Mouse (Mus musculus): ENCODE data around the gene Ccdc159. TPM values are rescaled to one million over a fixed set of nuclear protein-coding genes. Genes with fewer than 3 reads are reported as not detected.

The Ccdc159 gene
- polyA plus RNA-seq, 1 experiment, result 7.6 TPM

- 41% methylated on average over 6 of the region's 6 CpGs for WGBS
- no peak overlapping the region for H3K4me3 ChIP-seq (replicated peaks; ENCODE audit: extremely low read depth, low read depth, low read length)
- H3K4me1 ChIP-seq (ENCODE audit: control insufficient read depth, insufficient read depth, low read length), result no peaks in the 10 kb centered on the region
- DNase-seq, result no peak
- TF ChIP-seq POLR2A (IDR thresholded peaks at IDR 0.05; ENCODE audit: borderline replicate concordance, extremely low read depth, low read depth, low read length), result no peak
- TF ChIP-seq CTCF (IDR thresholded peaks at IDR 0.05; ENCODE audit: insufficient read depth, low read length), result no peak
Observed at GRCm38 (mm10) chr9:21968883-21969282, 41.6 kb downstream of the Ccdc159 start.

- no peaks in the 10 kb centered on the region for H3K4me1 ChIP-seq (ENCODE audit: control insufficient read depth, insufficient read depth, low read length)
- 75% methylated on average over 4 of the region's 4 CpGs for WGBS
- H3K4me3 ChIP-seq (replicated peaks; ENCODE audit: extremely low read depth, low read depth, low read length), result no peak overlapping the region
- DNase-seq, result no peak
- TF ChIP-seq POLR2A (IDR thresholded peaks at IDR 0.05; ENCODE audit: borderline replicate concordance, extremely low read depth, low read depth, low read length) (no peak), CTCF (IDR thresholded peaks at IDR 0.05; ENCODE audit: insufficient read depth, low read length) (no peak)
Observed at GRCm38 (mm10) chr9:21969304-21969703, 42.0 kb downstream of the Ccdc159 start.

DNA sequence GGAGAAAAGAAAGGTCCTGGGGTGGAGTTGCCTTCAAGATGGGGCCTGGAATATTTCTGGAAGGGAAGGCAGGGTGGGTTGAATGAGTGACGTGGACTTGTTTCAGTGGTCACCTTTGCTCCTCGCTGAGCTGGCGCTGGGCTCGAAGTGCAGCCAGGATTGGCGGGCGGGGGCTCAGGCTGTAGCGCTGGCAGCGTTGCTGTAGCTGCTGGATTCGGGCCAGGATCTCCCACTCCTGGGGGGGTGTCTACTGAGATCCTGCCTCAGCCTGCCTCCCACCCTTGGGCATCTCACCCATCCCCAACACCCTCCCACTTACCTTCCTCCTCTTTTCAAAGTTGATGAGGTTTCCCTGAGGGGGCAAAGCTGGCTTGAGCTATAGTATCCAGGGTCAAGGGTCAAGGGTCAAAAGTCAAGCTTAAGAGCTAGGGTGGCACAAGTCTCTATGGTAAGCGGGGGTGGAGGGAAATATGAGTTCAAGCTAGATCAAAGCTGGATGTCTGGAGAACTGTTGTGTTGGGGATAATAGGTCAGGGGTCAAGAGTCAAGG, 49.4 kb downstream of the Ccdc159 start:
- DNase-seq, result no peak
- TF ChIP-seq CTCF (IDR thresholded peaks at IDR 0.05; ENCODE audit: insufficient read depth, low read length) (no peak), POLR2A (IDR thresholded peaks at IDR 0.05; ENCODE audit: borderline replicate concordance, extremely low read depth, low read depth, low read length) (no peak)
- H3K4me3 ChIP-seq (replicated peaks; ENCODE audit: extremely low read depth, low read depth, low read length), result no peak overlapping the region
- 83% methylated on average over 10 of the region's 10 CpGs for WGBS
- no peaks in the 10 kb centered on the region for H3K4me1 ChIP-seq (ENCODE audit: control insufficient read depth, insufficient read depth, low read length)

GRCm38 (mm10) chr9:21977331-21977730, 50.1 kb downstream of the Ccdc159 start:
- WGBS, result 65% methylated on average over 5 of the region's 5 CpGs
- DNase-seq, result no peak
- no peak overlapping the region for H3K4me3 ChIP-seq (replicated peaks; ENCODE audit: extremely low read depth, low read depth, low read length)
- TF ChIP-seq CTCF (IDR thresholded peaks at IDR 0.05; ENCODE audit: insufficient read depth, low read length), result no peak
- TF ChIP-seq POLR2A (IDR thresholded peaks at IDR 0.05; ENCODE audit: borderline replicate concordance, extremely low read depth, low read depth, low read length), result no peak
- H3K4me1 ChIP-seq (ENCODE audit: control insufficient read depth, insufficient read depth, low read length), result no peaks in the 10 kb centered on the region

- peak; percentile 56 for DNase-seq
- 39% methylated on average over 2 of the region's 2 CpGs for WGBS
- H3K4me1 ChIP-seq (ENCODE audit: control insufficient read depth, insufficient read depth, low read length), result no peaks in the 10 kb centered on the region
- TF ChIP-seq CTCF (IDR thresholded peaks at IDR 0.05; ENCODE audit: insufficient read depth, low read length) (peak; percentile 64), POLR2A (IDR thresholded peaks at IDR 0.05; ENCODE audit: borderline replicate concordance, extremely low read depth, low read depth, low read length) (no peak)
- no peak overlapping the region for H3K4me3 ChIP-seq (replicated peaks; ENCODE audit: extremely low read depth, low read depth, low read length)
Observed at GRCm38 (mm10) chr9:21977972-21978371, 50.7 kb downstream of the Ccdc159 start.

GRCm38 (mm10) chr9:21978398-21979128, 51.3 kb downstream of the Ccdc159 start:
- H3K4me3 ChIP-seq (replicated peaks; ENCODE audit: extremely low read depth, low read depth, low read length), result no peak overlapping the region
- WGBS, result 82% methylated on average over 4 of the region's 4 CpGs
- no peak for DNase-seq
- TF ChIP-seq CTCF (IDR thresholded peaks at IDR 0.05; ENCODE audit: insufficient read depth, low read length), result no peak
- no peak for TF ChIP-seq POLR2A (IDR thresholded peaks at IDR 0.05; ENCODE audit: borderline replicate concordance, extremely low read depth, low read depth, low read length)
- no peaks in the 10 kb centered on the region for H3K4me1 ChIP-seq (ENCODE audit: control insufficient read depth, insufficient read depth, low read length)

DNA sequence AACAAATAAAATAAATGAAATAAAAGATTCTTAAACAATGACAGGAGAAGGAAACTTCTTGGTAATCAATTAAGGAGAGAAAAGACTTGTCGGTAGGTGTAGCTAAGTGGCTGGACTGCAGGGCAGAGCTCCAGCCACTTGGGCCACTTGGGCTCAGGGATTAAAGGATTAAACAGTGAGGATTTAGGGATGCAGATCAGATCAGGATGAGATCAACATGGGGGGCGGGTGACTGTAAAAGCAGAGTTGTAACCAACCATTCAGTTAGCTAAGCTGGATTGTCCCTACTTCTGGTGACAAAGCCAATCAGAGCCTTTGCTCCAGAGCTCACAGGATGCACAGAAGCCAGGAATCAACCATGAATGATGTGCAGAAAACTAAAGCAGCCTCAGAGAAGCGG, 56.6 kb downstream of the Ccdc159 start:
- Histone ChIP-seq H3K4me1 (ENCODE audit: control insufficient read depth, insufficient read depth, low read length) (peaks cover 5% of the 10 kb centered on the region; the same call in 1 of the 2 replicates), H3K4me3 (replicated peaks; ENCODE audit: extremely low read depth, low read depth, low read length) (no peak overlapping the region)
- WGBS, result 48% methylated on average over 3 of the region's 3 CpGs
- DNase-seq, result no peak
- no peak for TF ChIP-seq CTCF (IDR thresholded peaks at IDR 0.05; ENCODE audit: insufficient read depth, low read length)
- no peak for TF ChIP-seq POLR2A (IDR thresholded peaks at IDR 0.05; ENCODE audit: borderline replicate concordance, extremely low read depth, low read depth, low read length)

Other genes with a start within 250 kb of the Ccdc159 start
- gene Ldlr, start 204.0 kb upstream of the Ccdc159 start, polyA plus RNA-seq (2012; rRNA removed), result 84.2 and 87.2 TPM in 2 replicates
- gene Spc24, start 167.2 kb upstream of the Ccdc159 start, polyA plus RNA-seq (2012; rRNA removed), result 2.9 and 3.2 TPM in 2 replicates
- 108 and 127 TPM in 2 replicates for gene Kank2, start 128.7 kb upstream of the Ccdc159 start, polyA plus RNA-seq (2012; rRNA removed)
- gene Angptl8, start 92.0 kb upstream of the Ccdc159 start, polyA plus RNA-seq (2012; rRNA removed), result 7.4 and 8.2 TPM in 2 replicates
- gene Dock6, start 74.8 kb upstream of the Ccdc159 start, polyA plus RNA-seq (2012; rRNA removed), result 262 and 278 TPM in 2 replicates
- 83.6 and 104 TPM in 2 replicates for gene Rab3d, start 9.3 kb upstream of the Ccdc159 start, polyA plus RNA-seq (2012; rRNA removed)
- gene Tmem205, start 85 bp downstream of the Ccdc159 start, polyA plus RNA-seq (2012; rRNA removed), result 190 and 194 TPM in 2 replicates
- 15.6 and 19.2 TPM in 2 replicates for gene Plppr2, start 9.6 kb downstream of the Ccdc159 start, polyA plus RNA-seq (2012; rRNA removed)
- 10.1 and 10.8 TPM in 2 replicates for gene Swsap1, start 28.3 kb downstream of the Ccdc159 start, polyA plus RNA-seq (2012; rRNA removed)
- 10.7 and 11.1 TPM in 2 replicates for gene Epor, start 36.0 kb downstream of the Ccdc159 start, polyA plus RNA-seq (2012; rRNA removed)
- 24.8 and 30.6 TPM in 2 replicates for gene Rgl3, start 62.0 kb downstream of the Ccdc159 start, polyA plus RNA-seq (2012; rRNA removed)
- 2.9 and 3.6 TPM in 2 replicates for gene Ccdc151, start 75.2 kb downstream of the Ccdc159 start, polyA plus RNA-seq (2012; rRNA removed)
- 52.9 and 58.0 TPM in 2 replicates for gene Prkcsh, start 75.3 kb downstream of the Ccdc159 start, polyA plus RNA-seq (2012; rRNA removed)
- 0.05 and 0.06 TPM in 2 replicates for gene Elavl3, start 124.6 kb downstream of the Ccdc159 start, polyA plus RNA-seq (2012; rRNA removed)
- not detected in 2 replicates for gene Gm49318, start 143.8 kb downstream of the Ccdc159 start, polyA plus RNA-seq (2012; rRNA removed)
- 20.3 and 23.1 TPM in 2 replicates for gene Zfp653, start 143.9 kb downstream of the Ccdc159 start, polyA plus RNA-seq (2012; rRNA removed)
- gene Ecsit, start 158.0 kb downstream of the Ccdc159 start, polyA plus RNA-seq (2012; rRNA removed), result 29.1 and 36.4 TPM in 2 replicates
- gene Cnn1, start 171.7 kb downstream of the Ccdc159 start, polyA plus RNA-seq (2012; rRNA removed), result 79.3 and 94.3 TPM in 2 replicates
- 176 and 180 TPM in 2 replicates for gene Elof1, start 189.7 kb downstream of the Ccdc159 start, polyA plus RNA-seq (2012; rRNA removed)
- 47.7 and 54.5 TPM in 2 replicates for gene Acp5, start 208.2 kb downstream of the Ccdc159 start, polyA plus RNA-seq (2012; rRNA removed)
- 67.8 and 68.8 TPM in 2 replicates for gene Pigyl, start 229.4 kb downstream of the Ccdc159 start, polyA plus RNA-seq (2012; rRNA removed)

Measured in lung, adult 2 months (tissue).